Mouse (Mus musculus) heart, adult 2 months (tissue): ENCODE results near the gene Ube2v1. TPM values are rescaled to one million over a fixed set of nuclear protein-coding genes. Genes with fewer than 3 reads are reported as not detected.

Experiments used
- DNase-seq, 2 experiments: peaks; one replicate each; pipeline ENCODE4 v3.0.0; 2021
- H3K27ac ChIP-seq: fragments of 200-600 bp; 2 replicates; pipeline ENCODE4 v1.8.1; 2022
- H3K27me3 ChIP-seq: fragments of 200-500 bp; 2 replicates; pipeline ENCODE4 v1.6.1; 2012; ENCODE audit warnings: mild to moderate bottlenecking, low read length, inconsistent platforms, mixed read lengths; ENCODE audit not compliant: control insufficient read depth, insufficient read depth
- H3K36me3 ChIP-seq: fragments of 200-500 bp; 2 replicates; pipeline ENCODE4 v1.6.1; 2012; ENCODE audit warnings: low read length, inconsistent platforms; ENCODE audit not compliant: control insufficient read depth, insufficient read depth
- H3K4me1 ChIP-seq: fragments of 200-500 bp; 2 replicates; pipeline ENCODE4 v1.6.1; 2011; ENCODE audit warnings: low read length; ENCODE audit not compliant: control insufficient read depth, insufficient read depth
- H3K4me3 ChIP-seq: fragments of 200-600 bp; 2 replicates; pipeline ENCODE4 v1.8.1; 2022
- H3K79me2 ChIP-seq: fragments of 200-500 bp; replicated peaks from 2 replicates; pipeline ENCODE4 v1.6.1; 2012; ENCODE audit warnings: mild to moderate bottlenecking, inconsistent platforms, low read length, moderate library complexity, mixed read lengths; ENCODE audit not compliant: control insufficient read depth, insufficient read depth
- H3K9ac ChIP-seq: fragments of 200-500 bp; 2 replicates; pipeline ENCODE4 v1.6.1; 2012; ENCODE audit warnings: low read depth, mild to moderate bottlenecking, control low read depth, inconsistent platforms, low read length, mixed read lengths
- CTCF ChIP-seq: fragments of 200-600 bp; IDR thresholded peaks from 2 replicates; pipeline ENCODE4 v1.8.1; 2022; ENCODE audit warnings: antibody characterized with exemption, mild to moderate bottlenecking, moderate library complexity
- EP300 ChIP-seq: fragments of 200-500 bp; IDR thresholded peaks from 2 replicates; pipeline ENCODE4 v1.6.1; 2011; ENCODE audit warnings: low read depth, low read length, control low read depth; ENCODE audit not compliant: insufficient read depth
- POLR2A ChIP-seq: fragments of 200-500 bp; IDR thresholded peaks from 2 replicates; pipeline ENCODE4 v1.6.1; 2011; ENCODE audit warnings: mild to moderate bottlenecking, low read depth, low read length, control low read depth; ENCODE audit not compliant: insufficient read depth
- WGBS: fragments of 180-500 bp; shearing (Covaris S2); methylation state at CpG from one replicate; pipeline ENCODE4 v1.1.7; 2018; 5-methylcytosine and 5-hydroxymethylcytosine counted together
- intact Hi-C: fragments of 180-260 bp; cut with DNase I; formaldehyde crosslinking; loops from one replicate; pipeline ENCODE4 v1.15.1; 2025
- polyA plus RNA-seq: library from polyadenylated mRNA; depleted of rRNA; stranded (reverse); fragments of >200 nt; gene quantifications from 2 replicates; pipeline ENCODE4 v1.2.3, GENCODE M21; 2012
- total RNA-seq, 2 experiments: library from RNA; stranded (reverse); gene quantifications; 2 replicates each; pipeline ENCODE4 v1.2.3; 2021

Gene Ube2v1
- total and polyA plus RNA-seq, 3 experiments: 101 to 121 (median 118) TPM

GRCm38 (mm10) chr2:167586041-167586440 is 45.9 kb downstream of the Ube2v1 start:
- DNase-seq: peak; percentile 61 to 65
- no peaks in the 10 kb centered on the region for H3K79me2 ChIP-seq
- H3K4me1 ChIP-seq: peaks cover 20% of the 10 kb centered on the region
- WGBS: 27% methylated on average over 8 of the region's 8 CpGs
- H3K4me3 ChIP-seq: no peak overlapping the region
- intact Hi-C loops: loop anchor here (2.0 kb wide), 1 partner anchor 15 kb away; no protein-coding TSS in a partner anchor
- H3K27me3 ChIP-seq: no peaks in the 10 kb centered on the region
- peak overlapping the region; percentile 71 for H3K27ac ChIP-seq
- no peaks in the 10 kb centered on the region for H3K36me3 ChIP-seq
- peak overlapping the region; percentile 53 for H3K9ac ChIP-seq
- TF ChIP-seq EP300 (0 out of 2 replicates have a peak, but pooled peaks have one; percentile 17), POLR2A (no peak), CTCF (no peak)

- H3K27ac ChIP-seq: no peak overlapping the region
- no peaks in the 10 kb centered on the region for H3K79me2 ChIP-seq
- peaks cover 20% of the 10 kb centered on the region for H3K4me1 ChIP-seq
These were observed 46.6 kb downstream of the Ube2v1 start for GRCm38 (mm10) chr2:167585273-167585672.

GRCm38 (mm10) chr2:167583161-167583952 is 48.5 kb downstream of the Ube2v1 start:
- TF ChIP-seq EP300 (no peak), CTCF (no peak), POLR2A (no peak)
- H3K4me3 ChIP-seq: no peak overlapping the region
- no peak for DNase-seq
- whole genome bisulfite sequencing: 46% methylated on average over 10 of the region's 10 CpGs
- intact Hi-C loops: no loop called here
- no peaks in the 10 kb centered on the region for H3K79me2 ChIP-seq
- H3K27me3 ChIP-seq: no peaks in the 10 kb centered on the region
- peaks cover 17% of the 10 kb centered on the region for H3K4me1 ChIP-seq
- no peak overlapping the region for H3K27ac ChIP-seq
- no peaks in the 10 kb centered on the region for H3K36me3 ChIP-seq
- H3K9ac ChIP-seq: no peak overlapping the region

More at GRCm38 (mm10) chr2:167585273-167585672, 46.6 kb downstream of the Ube2v1 start:
- intact Hi-C loops: no loop called here
- no peak overlapping the region for H3K9ac ChIP-seq
- no peaks in the 10 kb centered on the region for H3K36me3 ChIP-seq
- H3K27me3 ChIP-seq: no peaks in the 10 kb centered on the region
- TF ChIP-seq CTCF (no peak), EP300 (no peak), POLR2A (no peak)
- 77% methylated on average over 2 of the region's 2 CpGs for WGBS
- no peak for DNase-seq
- H3K4me3 ChIP-seq: no peak overlapping the region

- no peaks in the 10 kb centered on the region for H3K79me2 ChIP-seq
- H3K9ac ChIP-seq: no peak overlapping the region
- DNase-seq: peak in 1 of 2 experiments; percentile 21
- TF ChIP-seq POLR2A: no peak
- no peak for TF ChIP-seq CTCF
- no peak for TF ChIP-seq EP300
- no peak overlapping the region for H3K27ac ChIP-seq
- intact Hi-C loops: no loop called here
- WGBS: 59% methylated on average over 5 of the region's 5 CpGs
- H3K4me3 ChIP-seq: no peak overlapping the region
- H3K36me3 ChIP-seq: no peaks in the 10 kb centered on the region
- peaks cover 4% of the 10 kb centered on the region; the same call in 1 of the 2 replicates for H3K4me1 ChIP-seq
- H3K27me3 ChIP-seq: no peaks in the 10 kb centered on the region
These were observed 53.4 kb downstream of the Ube2v1 start for GRCm38 (mm10) chr2:167578521-167578920.

GRCm38 (mm10) chr2:167577186-167577785 is 54.6 kb downstream of the Ube2v1 start:
- Histone ChIP-seq H3K9ac (no peak overlapping the region), H3K4me3 (no peak overlapping the region), H3K79me2 (no peaks in the 10 kb centered on the region), H3K36me3 (no peaks in the 10 kb centered on the region), H3K4me1 (peaks cover 4% of the 10 kb centered on the region; the same call in 1 of the 2 replicates), H3K27me3 (no peaks in the 10 kb centered on the region), H3K27ac (no peak overlapping the region)
- WGBS: 48% methylated on average over 9 of the region's 9 CpGs
- intact Hi-C loops: no loop called here
- TF ChIP-seq EP300 (no peak), CTCF (no peak), POLR2A (no peak)
- DNase-seq: peak in 1 of 2 experiments; percentile 20

GRCm38 (mm10) chr2:167576121-167576620 is 55.7 kb downstream of the Ube2v1 start:
- 67% methylated on average over 8 of the region's 8 CpGs for WGBS
- intact Hi-C loops: no loop called here
- TF ChIP-seq EP300: no peak
- TF ChIP-seq CTCF: no peak
- TF ChIP-seq POLR2A: no peak

More at GRCm38 (mm10) chr2:167576121-167576620, 55.7 kb downstream of the Ube2v1 start:
- Histone ChIP-seq H3K27me3 (no peaks in the 10 kb centered on the region), H3K4me3 (no peak overlapping the region), H3K36me3 (no peaks in the 10 kb centered on the region), H3K27ac (no peak overlapping the region), H3K79me2 (no peaks in the 10 kb centered on the region), H3K9ac (no peak overlapping the region), H3K4me1 (peaks cover 7% of the 10 kb centered on the region)
- DNase-seq: no peak
